Mouse (Mus musculus) limb, embryonic 10.5 days (tissue): ENCODE results near the gene Aagab. TPM values are rescaled to one million over a fixed set of nuclear protein-coding genes. Genes with fewer than 3 reads are reported as not detected.

ENCODE experiments used
- DNase-seq: peaks from one replicate; pipeline ENCODE4 v3.0.0-alpha.2; 2017; ENCODE audit warnings: low spot score
- H3K27ac ChIP-seq: fragments of 300-500 bp; sonication (generic); 2 replicates; pipeline ENCODE4 v1.5.1; 2016; ENCODE audit warnings: mild to moderate bottlenecking
- H3K27me3 ChIP-seq: fragments of 300-500 bp; sonication (generic); 2 replicates; pipeline ENCODE4 v1.6.1; 2016; ENCODE audit warnings: low read depth, mild to moderate bottlenecking; ENCODE audit not compliant: poor library complexity, severe bottlenecking
- H3K36me3 ChIP-seq: fragments of 300-500 bp; sonication (generic); 2 replicates; pipeline ENCODE4 v1.6.1; 2016; ENCODE audit warnings: mild to moderate bottlenecking, moderate library complexity
- H3K4me1 ChIP-seq: fragments of 300-500 bp; sonication (generic); 2 replicates; pipeline ENCODE4 v1.6.1; 2016
- H3K4me3 ChIP-seq: fragments of 300-500 bp; sonication (generic); 2 replicates; pipeline ENCODE4 v1.5.1; 2016; ENCODE audit warnings: mild to moderate bottlenecking, moderate library complexity
- H3K9me3 ChIP-seq: fragments of 300-500 bp; sonication (generic); replicated peaks from 2 replicates; pipeline ENCODE4 v1.6.1; 2016; ENCODE audit warnings: mild to moderate bottlenecking
- WGBS: fragments of 180-500 bp; shearing (Covaris S2); methylation state at CpG from one replicate; pipeline ENCODE4 v1.1.7; 2016; 5-methylcytosine and 5-hydroxymethylcytosine counted together
- polyA plus RNA-seq: library from polyadenylated mRNA; unstranded; fragments of >200 nt; fragmentation: Nextera tagmentation; extraction: Ambion mirVana; gene quantifications from 2 replicates; pipeline ENCODE4 v1.2.1, GENCODE M21; 2016

Gene Aagab
- polyA plus RNA-seq, 1 experiment from 2014 or later: 36.8 TPM

DNA sequence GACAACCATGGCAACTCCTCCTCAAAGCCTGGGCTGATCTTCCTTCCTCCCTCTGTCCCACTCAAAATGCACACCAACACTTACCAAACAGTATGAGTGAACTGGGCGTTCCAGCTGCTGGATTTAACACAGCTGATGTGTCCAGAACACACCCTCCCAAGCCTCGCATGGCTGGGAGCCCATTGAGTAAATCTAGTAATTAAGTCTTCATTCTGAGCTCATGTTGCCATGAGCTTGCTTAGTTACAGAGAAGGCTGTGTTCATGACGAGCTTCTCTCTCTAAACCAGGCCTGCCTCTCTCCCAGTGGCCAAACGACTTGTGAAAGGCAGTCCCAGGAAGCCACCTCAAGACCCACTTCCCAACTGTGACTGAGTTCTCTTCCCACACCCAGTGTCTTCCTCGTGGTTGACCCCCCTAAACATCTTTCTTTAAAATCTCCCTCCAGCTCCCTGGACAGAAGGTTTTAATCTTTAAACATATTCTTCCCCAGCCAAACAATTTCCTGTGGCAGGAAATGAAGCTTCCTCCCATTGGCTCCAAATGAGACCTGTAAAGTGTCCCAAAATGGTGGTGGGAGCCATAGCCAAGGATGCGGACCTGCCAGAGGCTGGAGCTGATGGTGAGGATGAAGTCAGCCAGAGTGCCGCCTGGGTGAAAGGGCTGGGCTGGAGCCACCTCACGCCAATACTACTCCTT, 70.5 kb downstream of the Aagab start:
- DNase-seq: no peak
- Histone ChIP-seq H3K27me3 (no peaks in the 10 kb centered on the region), H3K9me3 (no peaks in the 10 kb centered on the region), H3K4me1 (peaks cover 49% of the 10 kb centered on the region), H3K36me3 (peaks cover 26% of the 10 kb centered on the region), H3K4me3 (no peak overlapping the region), H3K27ac (peak overlapping the region; percentile 74)
- WGBS: 65% methylated on average over 8 of the region's 8 CpGs

DNA sequence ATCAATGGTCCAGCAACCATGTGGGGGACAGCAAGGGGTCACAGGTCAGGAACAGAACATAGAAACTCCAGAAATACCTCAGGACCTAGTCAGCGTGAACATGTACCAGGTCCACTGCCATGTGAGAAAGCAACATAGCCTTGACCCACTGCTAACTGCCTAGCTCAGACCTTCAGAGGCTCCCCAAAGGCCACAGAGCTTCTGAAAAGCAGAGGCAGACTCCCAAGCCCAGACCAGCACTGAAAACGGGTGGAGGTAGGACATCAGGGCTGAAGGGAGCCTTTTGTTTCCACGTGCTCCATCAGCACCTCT, 71.0 kb downstream of the Aagab start:
- Histone ChIP-seq H3K36me3 (peaks cover 26% of the 10 kb centered on the region), H3K4me3 (no peak overlapping the region), H3K27me3 (no peaks in the 10 kb centered on the region), H3K27ac (peak overlapping the region; percentile 74), H3K4me1 (peaks cover 49% of the 10 kb centered on the region), H3K9me3 (no peaks in the 10 kb centered on the region)
- 81% methylated on average over 3 of the region's 3 CpGs for WGBS
- DNase-seq: no peak

GRCm38 (mm10) chr9:63674613-63675012, 72.2 kb downstream of the Aagab start:
- H3K27me3 ChIP-seq: no peaks in the 10 kb centered on the region
- DNase-seq: no peak
- H3K9me3 ChIP-seq: no peaks in the 10 kb centered on the region
- no peak overlapping the region for H3K27ac ChIP-seq
- H3K4me3 ChIP-seq: no peak overlapping the region
- H3K36me3 ChIP-seq: peaks cover 26% of the 10 kb centered on the region
- peaks cover 38% of the 10 kb centered on the region for H3K4me1 ChIP-seq
- 91% methylated on average over 10 of the region's 10 CpGs for WGBS

- no peaks in the 10 kb centered on the region for H3K27me3 ChIP-seq
- DNase-seq: no peak
- H3K36me3 ChIP-seq: peaks cover 14% of the 10 kb centered on the region
- peaks cover 29% of the 10 kb centered on the region for H3K4me1 ChIP-seq
- no peak overlapping the region for H3K4me3 ChIP-seq
- no peaks in the 10 kb centered on the region for H3K9me3 ChIP-seq
- WGBS: 72% methylated on average over 3 of the region's 3 CpGs
- no peak overlapping the region for H3K27ac ChIP-seq
Measured at GRCm38 (mm10) chr9:63677621-63678020, 75.2 kb downstream of the Aagab start.

GRCm38 (mm10) chr9:63678076-63678475, 75.6 kb downstream of the Aagab start:
- peaks cover 24% of the 10 kb centered on the region for H3K4me1 ChIP-seq
- 95% methylated on average over 1 of the region's 1 CpGs for WGBS
- peaks cover 13% of the 10 kb centered on the region for H3K36me3 ChIP-seq
- H3K9me3 ChIP-seq: no peaks in the 10 kb centered on the region
- H3K27ac ChIP-seq: no peak overlapping the region
- no peaks in the 10 kb centered on the region for H3K27me3 ChIP-seq
- no peak for DNase-seq
- no peak overlapping the region for H3K4me3 ChIP-seq

- Histone ChIP-seq H3K4me3 (no peak overlapping the region), H3K27me3 (no peaks in the 10 kb centered on the region), H3K4me1 (peaks cover 10% of the 10 kb centered on the region; the same call in 1 of the 2 replicates), H3K9me3 (no peaks in the 10 kb centered on the region), H3K36me3 (peaks cover 25% of the 10 kb centered on the region), H3K27ac (no peak overlapping the region)
- WGBS: 93% methylated on average over 9 of the region's 9 CpGs
- no peak for DNase-seq
Measured at GRCm38 (mm10) chr9:63682301-63682700, 79.8 kb downstream of the Aagab start.

DNA sequence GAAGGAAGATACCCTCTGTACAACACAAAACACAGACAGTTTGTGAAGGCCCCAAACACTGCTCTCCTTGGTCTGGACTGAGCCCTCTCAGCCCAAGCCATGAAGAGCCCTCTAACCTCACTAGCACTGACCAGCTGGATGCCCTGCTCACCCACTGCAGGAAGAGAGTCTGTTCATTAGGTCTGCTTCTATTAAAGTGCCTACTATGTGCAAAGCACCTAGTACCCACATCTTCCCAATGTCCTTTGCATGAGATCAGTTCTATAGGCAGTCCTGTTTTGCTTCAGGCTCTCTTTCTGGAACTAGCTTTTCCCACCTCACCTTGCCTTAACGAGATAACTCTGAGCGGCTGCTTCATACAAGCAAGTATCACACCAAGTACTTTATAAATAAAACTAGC, 80.5 kb downstream of the Aagab start:
- 90% methylated on average over 2 of the region's 2 CpGs for WGBS
- Histone ChIP-seq H3K36me3 (peaks cover 25% of the 10 kb centered on the region), H3K9me3 (no peaks in the 10 kb centered on the region), H3K4me1 (peaks cover 9% of the 10 kb centered on the region), H3K27me3 (no peaks in the 10 kb centered on the region), H3K4me3 (no peak overlapping the region), H3K27ac (no peak overlapping the region)
- no peak for DNase-seq

GRCm38 (mm10) chr9:63684277-63684676, 81.8 kb downstream of the Aagab start:
- peaks cover 29% of the 10 kb centered on the region for H3K36me3 ChIP-seq
- H3K27ac ChIP-seq: no peak overlapping the region
- H3K4me1 ChIP-seq: peaks cover 5% of the 10 kb centered on the region
- H3K4me3 ChIP-seq: no peak overlapping the region
- no peak for DNase-seq
- no peaks in the 10 kb centered on the region for H3K27me3 ChIP-seq
- H3K9me3 ChIP-seq: no peaks in the 10 kb centered on the region
- WGBS: 96% methylated on average over 6 of the region's 6 CpGs

DNA sequence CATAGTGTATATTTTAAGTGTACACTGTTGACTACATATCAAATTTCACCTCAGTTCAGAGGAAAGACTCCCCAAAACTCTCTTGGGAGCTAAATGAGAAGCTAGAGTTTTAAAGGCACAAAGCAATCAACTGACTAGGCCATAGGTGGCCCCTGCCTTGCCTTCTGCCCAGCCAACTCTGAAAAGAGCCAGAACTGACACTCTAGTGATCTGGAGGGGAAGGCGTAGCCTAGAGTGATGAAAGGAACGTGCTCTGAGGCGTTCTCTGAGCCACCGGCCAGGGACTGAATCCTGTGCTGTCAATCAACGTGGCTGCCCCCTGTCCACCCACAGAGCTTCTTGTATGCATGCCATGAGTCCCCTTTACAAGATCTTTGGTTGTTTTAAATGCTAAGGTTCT, 82.9 kb downstream of the Aagab start:
- peaks cover 5% of the 10 kb centered on the region; the same call in 1 of the 2 replicates for H3K4me1 ChIP-seq
- no peaks in the 10 kb centered on the region for H3K9me3 ChIP-seq

DNA sequence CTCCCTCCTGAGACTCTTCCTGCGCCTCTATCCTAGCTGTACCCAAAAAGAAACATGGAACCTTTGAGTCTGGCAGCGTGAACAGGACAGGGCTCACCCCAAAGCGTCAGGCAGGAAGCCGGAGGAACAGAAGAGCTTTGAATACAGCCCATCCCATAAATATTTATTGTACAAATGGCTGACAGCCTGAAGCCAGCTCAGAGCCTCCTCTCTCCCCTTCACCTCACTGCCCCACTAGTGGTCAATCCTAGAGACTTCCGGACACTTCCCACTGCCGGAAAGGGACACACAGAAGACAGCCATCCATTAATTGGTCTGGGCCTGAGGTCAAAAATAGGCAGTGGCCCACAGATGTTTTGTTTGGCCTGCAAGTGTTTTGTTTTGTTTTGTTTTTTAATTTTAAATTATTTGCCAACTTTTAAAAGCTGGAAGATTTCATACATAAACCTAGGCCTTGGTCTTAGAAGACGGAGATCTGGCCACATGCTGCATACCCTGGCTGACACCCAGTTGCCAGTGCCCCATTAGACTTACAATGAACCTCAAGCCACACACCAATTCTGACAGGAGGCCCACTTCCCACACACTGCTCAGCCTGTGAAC, 85.1 kb downstream of the Aagab start:
- DNase-seq: no peak
- Histone ChIP-seq H3K36me3 (peaks cover 40% of the 10 kb centered on the region), H3K9me3 (no peaks in the 10 kb centered on the region), H3K4me3 (no peak overlapping the region), H3K27me3 (no peaks in the 10 kb centered on the region), H3K4me1 (peaks cover 5% of the 10 kb centered on the region), H3K27ac (no peak overlapping the region; the same call in 1 of the 2 replicates)
- 86% methylated on average over 7 of the region's 7 CpGs for whole genome bisulfite sequencing

More for the DNA sequence above, 82.9 kb downstream of the Aagab start:
- no peak for DNase-seq
- 87% methylated on average over 5 of the region's 5 CpGs for WGBS
- peaks cover 34% of the 10 kb centered on the region for H3K36me3 ChIP-seq
- no peaks in the 10 kb centered on the region for H3K27me3 ChIP-seq
- H3K4me3 ChIP-seq: no peak overlapping the region
- no peak overlapping the region for H3K27ac ChIP-seq

GRCm38 (mm10) chr9:63690511-63690910, 88.1 kb downstream of the Aagab start:
- WGBS: 83% methylated on average over 1 of the region's 1 CpGs
- DNase-seq: no peak
- H3K27ac ChIP-seq: no peak overlapping the region

DNA sequence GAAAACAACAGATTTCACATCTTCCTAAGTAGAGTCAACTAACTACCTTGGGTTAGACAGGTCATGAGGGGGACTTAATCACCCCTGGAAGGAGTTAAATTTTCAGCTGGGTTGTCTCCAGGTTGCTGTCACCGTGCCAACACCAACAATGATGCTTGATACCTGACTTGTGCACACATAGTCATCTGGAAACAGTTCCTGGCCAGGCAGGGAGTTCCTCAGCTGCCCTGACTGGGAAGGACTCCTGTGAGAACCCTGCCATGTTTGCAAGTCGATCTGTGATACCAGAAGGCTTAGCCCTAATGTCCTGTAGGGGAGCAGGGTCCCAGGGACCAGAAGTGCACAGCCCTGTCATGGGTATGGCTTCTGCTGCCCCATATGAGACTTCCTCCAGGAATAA, 89.5 kb downstream of the Aagab start:
- Histone ChIP-seq H3K4me1 (peaks cover 26% of the 10 kb centered on the region), H3K9me3 (no peaks in the 10 kb centered on the region), H3K27ac (no peak overlapping the region), H3K27me3 (no peaks in the 10 kb centered on the region), H3K36me3 (peaks cover 25% of the 10 kb centered on the region), H3K4me3 (no peak overlapping the region)
- 87% methylated on average over 2 of the region's 2 CpGs for WGBS
- DNase-seq: no peak

More at GRCm38 (mm10) chr9:63690511-63690910, 88.1 kb downstream of the Aagab start:
- H3K27me3 ChIP-seq: no peaks in the 10 kb centered on the region
- no peaks in the 10 kb centered on the region for H3K9me3 ChIP-seq
- H3K4me1 ChIP-seq: peaks cover 12% of the 10 kb centered on the region
- peaks cover 40% of the 10 kb centered on the region for H3K36me3 ChIP-seq
- H3K4me3 ChIP-seq: no peak overlapping the region
